18 mouse cellular contexts compared by ENCODE assay signal in genomic region chr2:146731081-146731480, GRCm38 (mm10).
DNase-seq lines count a peak whose midpoint lies in the region; ATAC-seq and TF ChIP-seq lines count a peak whose summit lies in the region.
"Had no signal": no experiment of that assay in that cellular context is flagged by ENCODE, and none has a peak within 500 bp of the region (broad histone marks: within the 10 kb centered on the region; RNA-seq: fewer than 3 reads in every experiment).

No protein-coding gene starts in this region.

- no peak for DNase-seq in forebrain, postnatal 0 days
- peak; percentile 45 for DNase-seq in hindbrain, postnatal 0 days (ENCODE audit: low spot score)
- peak; percentile 55 for DNase-seq in midbrain, postnatal 0 days (ENCODE audit: low spot score)
- no peak for DNase-seq in midbrain, embryonic 10.5 days (ENCODE audit: low spot score)
- no peak for DNase-seq in liver, embryonic 11.5 days (ENCODE audit: low spot score)
- DNase-seq: adrenal gland, postnatal 10 days; cerebellum, adult 11-12 months; cerebellum, adult 9-10 months; gastrocnemius, postnatal 14 days; heart, postnatal 36 days had no signal

- no peak overlapping the region for H3K4me3 ChIP-seq in forebrain, embryonic 12.5 days (replicated peaks)
- H3K4me3 ChIP-seq in forebrain, postnatal 0 days (ENCODE audit: low read depth, low read length), result no peak overlapping the region
- H3K4me3 ChIP-seq in hindbrain, postnatal 0 days (ENCODE audit: low read length), result no peak overlapping the region
- no peak overlapping the region for H3K4me3 ChIP-seq in hindbrain, embryonic 13.5 days
- H3K4me3 ChIP-seq in midbrain, postnatal 0 days (ENCODE audit: low read depth, low read length), result no peak overlapping the region
- no peak overlapping the region for H3K4me3 ChIP-seq in midbrain, embryonic 10.5 days
- H3K4me3 ChIP-seq in liver, embryonic 11.5 days (ENCODE audit: low read depth, low read length), result no peak overlapping the region
- H3K4me3 ChIP-seq: embryonic facial prominence, embryonic 15.5 days; erythroblast, embryonic 14.5 days; forebrain, embryonic 10.5 days; forebrain, embryonic 15.5 days; heart, embryonic 13.5 days; hindbrain, embryonic 15.5 days had no signal

- peaks cover 5% of the 10 kb centered on the region; the same call in 1 of the 2 replicates for H3K4me1 ChIP-seq in forebrain, embryonic 12.5 days
- H3K4me1 ChIP-seq in forebrain, postnatal 0 days (ENCODE audit: insufficient read depth), result no peaks in the 10 kb centered on the region
- H3K4me1 ChIP-seq in hindbrain, postnatal 0 days (ENCODE audit: insufficient read depth, low read length), result no peaks in the 10 kb centered on the region
- no peaks in the 10 kb centered on the region; the same call in 1 of the 2 replicates for H3K4me1 ChIP-seq in hindbrain, embryonic 13.5 days (replicated peaks)
- H3K4me1 ChIP-seq in midbrain, postnatal 0 days (ENCODE audit: insufficient read depth, low read length), result no peaks in the 10 kb centered on the region
- peaks cover 10% of the 10 kb centered on the region for H3K4me1 ChIP-seq in midbrain, embryonic 10.5 days
- H3K4me1 ChIP-seq in liver, embryonic 11.5 days (replicated peaks; ENCODE audit: control insufficient read depth, insufficient read depth, low read length), result no peaks in the 10 kb centered on the region
- H3K4me1 ChIP-seq: embryonic facial prominence, embryonic 15.5 days; forebrain, embryonic 15.5 days; heart, embryonic 13.5 days; hindbrain, embryonic 15.5 days had no signal

- no peaks in the 10 kb centered on the region for H3K36me3 ChIP-seq in forebrain, embryonic 12.5 days (replicated peaks)
- no peaks in the 10 kb centered on the region for H3K36me3 ChIP-seq in forebrain, postnatal 0 days (ENCODE audit: insufficient read depth)
- H3K36me3 ChIP-seq in hindbrain, postnatal 0 days (ENCODE audit: insufficient read depth, low read length), result no peaks in the 10 kb centered on the region
- no peaks in the 10 kb centered on the region for H3K36me3 ChIP-seq in hindbrain, embryonic 13.5 days
- no peaks in the 10 kb centered on the region for H3K36me3 ChIP-seq in midbrain, postnatal 0 days (ENCODE audit: insufficient read depth, low read length)
- H3K36me3 ChIP-seq in midbrain, embryonic 10.5 days, result no peaks in the 10 kb centered on the region
- H3K36me3 ChIP-seq in liver, embryonic 11.5 days (ENCODE audit: control insufficient read depth, insufficient read depth, low read length), result no peaks in the 10 kb centered on the region
- H3K36me3 ChIP-seq: embryonic facial prominence, embryonic 15.5 days; forebrain, embryonic 10.5 days; forebrain, embryonic 15.5 days; heart, embryonic 13.5 days; hindbrain, embryonic 15.5 days had no signal

- H3K9me3 ChIP-seq in forebrain, embryonic 12.5 days, result no peaks in the 10 kb centered on the region
- no peaks in the 10 kb centered on the region for H3K9me3 ChIP-seq in forebrain, postnatal 0 days (ENCODE audit: low read length)
- H3K9me3 ChIP-seq in hindbrain, postnatal 0 days (ENCODE audit: low read length), result no peaks in the 10 kb centered on the region
- H3K9me3 ChIP-seq in hindbrain, embryonic 13.5 days, result no peaks in the 10 kb centered on the region
- H3K9me3 ChIP-seq in midbrain, postnatal 0 days (ENCODE audit: low read length), result no peaks in the 10 kb centered on the region
- no peaks in the 10 kb centered on the region for H3K9me3 ChIP-seq in midbrain, embryonic 10.5 days (replicated peaks)
- H3K9me3 ChIP-seq in liver, embryonic 11.5 days (ENCODE audit: control insufficient read depth, low read length), result no peaks in the 10 kb centered on the region
- H3K9me3 ChIP-seq: embryonic facial prominence, embryonic 15.5 days; forebrain, embryonic 10.5 days; forebrain, embryonic 15.5 days; heart, embryonic 13.5 days; hindbrain, embryonic 15.5 days had no signal

- no peak overlapping the region for H3K27ac ChIP-seq in forebrain, embryonic 12.5 days
- no peak overlapping the region for H3K27ac ChIP-seq in forebrain, postnatal 0 days (ENCODE audit: low read depth, low read length)
- H3K27ac ChIP-seq in hindbrain, postnatal 0 days, result no peak overlapping the region
- no peak overlapping the region for H3K27ac ChIP-seq in hindbrain, embryonic 13.5 days
- H3K27ac ChIP-seq in midbrain, postnatal 0 days (ENCODE audit: low read depth, low read length), result no peak overlapping the region
- H3K27ac ChIP-seq in midbrain, embryonic 10.5 days (replicated peaks), result no peak overlapping the region
- no peak overlapping the region for H3K27ac ChIP-seq in liver, embryonic 11.5 days (ENCODE audit: low read depth, low read length)
- H3K27ac ChIP-seq: embryonic facial prominence, embryonic 15.5 days; forebrain, embryonic 10.5 days; forebrain, embryonic 15.5 days; heart, embryonic 13.5 days; hindbrain, embryonic 15.5 days had no signal

- TF ChIP-seq CTCF in forebrain, postnatal 0 days (IDR thresholded peaks at IDR 0.05; ENCODE audit: low read depth), result no peak
- TF ChIP-seq CTCF in hindbrain, postnatal 0 days (IDR thresholded peaks at IDR 0.05; ENCODE audit: low read depth), result no peak
- TF ChIP-seq CTCF in midbrain, postnatal 0 days (IDR thresholded peaks at IDR 0.05), result no peak

- no peak overlapping the region for H3K9ac ChIP-seq in forebrain, embryonic 12.5 days
- no peak overlapping the region for H3K9ac ChIP-seq in forebrain, postnatal 0 days
- H3K9ac ChIP-seq in hindbrain, postnatal 0 days (replicated peaks; ENCODE audit: low read length), result no peak overlapping the region
- H3K9ac ChIP-seq in hindbrain, embryonic 13.5 days, result no peak overlapping the region
- no peak overlapping the region for H3K9ac ChIP-seq in midbrain, postnatal 0 days (replicated peaks; ENCODE audit: low read length, poor library complexity, severe bottlenecking)
- no peak overlapping the region for H3K9ac ChIP-seq in liver, embryonic 11.5 days (ENCODE audit: low read depth, low read length)
- H3K9ac ChIP-seq: embryonic facial prominence, embryonic 15.5 days; forebrain, embryonic 15.5 days; heart, embryonic 13.5 days; hindbrain, embryonic 15.5 days had no signal

- WGBS in forebrain, embryonic 12.5 days, result 36% methylated on average over 3 of the region's 3 CpGs
- 25% methylated on average over 3 of the region's 3 CpGs for WGBS in forebrain, postnatal 0 days
- WGBS in hindbrain, postnatal 0 days, result 53% methylated on average over 3 of the region's 3 CpGs
- WGBS in hindbrain, embryonic 13.5 days, result 52% methylated on average over 3 of the region's 3 CpGs
- 18% methylated on average over 3 of the region's 3 CpGs for WGBS in midbrain, postnatal 0 days
- WGBS in midbrain, embryonic 10.5 days, result 38% methylated on average over 3 of the region's 3 CpGs
- 86% methylated on average over 3 of the region's 3 CpGs for WGBS in liver, embryonic 11.5 days

- 0 out of 2 replicates have a peak, but pooled peaks have one; percentile 14 for ATAC-seq in forebrain, embryonic 12.5 days (ENCODE audit: low FRiP score)
- ATAC-seq in forebrain, postnatal 0 days, result no peak
- ATAC-seq in hindbrain, postnatal 0 days, result 0 out of 2 replicates have a peak, but pooled peaks have one; percentile 5
- ATAC-seq in hindbrain, embryonic 13.5 days (ENCODE audit: low FRiP score), result no peak
- no peak for ATAC-seq in midbrain, postnatal 0 days (ENCODE audit: low FRiP score)
- no peak for ATAC-seq in liver, embryonic 11.5 days (replicated peaks; ENCODE audit: low FRiP score)
- ATAC-seq: forebrain, embryonic 15.5 days had no signal

- H3K4me2 ChIP-seq in forebrain, embryonic 12.5 days, result no peak overlapping the region
- H3K4me2 ChIP-seq in forebrain, postnatal 0 days (ENCODE audit: low read depth), result no peak overlapping the region
- H3K4me2 ChIP-seq in hindbrain, postnatal 0 days (ENCODE audit: low read depth, low read length), result no peak overlapping the region
- no peak overlapping the region for H3K4me2 ChIP-seq in hindbrain, embryonic 13.5 days
- no peak overlapping the region for H3K4me2 ChIP-seq in midbrain, postnatal 0 days (ENCODE audit: low read depth, low read length, poor library complexity, severe bottlenecking)
- H3K4me2 ChIP-seq in liver, embryonic 11.5 days, result no peak overlapping the region
- H3K4me2 ChIP-seq: embryonic facial prominence, embryonic 15.5 days; forebrain, embryonic 15.5 days; heart, embryonic 13.5 days; hindbrain, embryonic 15.5 days had no signal

- peaks cover 17% of the 10 kb centered on the region for H3K27me3 ChIP-seq in forebrain, embryonic 12.5 days
- H3K27me3 ChIP-seq in forebrain, postnatal 0 days (ENCODE audit: insufficient read depth, low read length), result no peaks in the 10 kb centered on the region
- no peaks in the 10 kb centered on the region for H3K27me3 ChIP-seq in hindbrain, postnatal 0 days (ENCODE audit: insufficient read depth, low read length)
- H3K27me3 ChIP-seq in hindbrain, embryonic 13.5 days, result 0 out of 2 replicates have a peak, but pooled peaks cover 6% of the 10 kb centered on the region
- H3K27me3 ChIP-seq in midbrain, postnatal 0 days (ENCODE audit: insufficient read depth, low read length), result 0 out of 2 replicates have a peak, but pooled peaks cover 3% of the 10 kb centered on the region
- H3K27me3 ChIP-seq in midbrain, embryonic 10.5 days (ENCODE audit: low read depth, poor library complexity, severe bottlenecking), result peaks cover 45% of the 10 kb centered on the region
- H3K27me3 ChIP-seq in liver, embryonic 11.5 days (replicated peaks; ENCODE audit: control insufficient read depth, insufficient read depth, low read length), result no peaks in the 10 kb centered on the region
- H3K27me3 ChIP-seq: embryonic facial prominence, embryonic 15.5 days; heart, embryonic 13.5 days had no signal

Comparison
In these comparisons a context has a peak if more than half of its experiments do, and no peak if none do; other contexts are left out.
1. ATAC-seq: peak in forebrain, embryonic 12.5 days (single experiment) and hindbrain, postnatal 0 days (single experiment); none in forebrain, postnatal 0 days (single experiment), hindbrain, embryonic 13.5 days (single experiment), midbrain, postnatal 0 days (single experiment) and liver, embryonic 11.5 days (single experiment).
2. DNase-seq: peak in hindbrain, postnatal 0 days (single experiment) and midbrain, postnatal 0 days (single experiment); none in forebrain, postnatal 0 days (single experiment), midbrain, embryonic 10.5 days (single experiment) and liver, embryonic 11.5 days (single experiment).